In the genomic region with DNA sequence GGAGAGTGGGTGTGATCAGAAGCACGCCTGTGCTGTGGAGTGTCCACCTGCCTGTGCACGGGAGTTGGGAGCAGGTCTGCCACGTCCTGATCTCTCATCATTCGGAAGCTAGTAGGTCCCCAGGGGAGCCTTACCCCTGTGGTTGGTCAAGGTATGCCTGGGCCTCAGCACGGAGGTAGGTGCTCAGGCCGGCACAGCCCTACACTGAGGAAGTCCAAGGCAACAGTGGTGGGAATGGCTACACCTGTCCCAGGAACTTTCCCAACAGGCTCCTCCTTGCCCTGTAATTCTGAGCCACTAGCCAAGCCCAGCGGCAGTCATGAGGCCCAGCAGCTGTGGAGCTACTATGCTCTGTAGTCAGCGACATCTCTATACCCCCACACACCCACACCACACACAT, we compare ENCODE assay signal across 18 mouse cellular contexts. TPM values are rescaled to one million over a fixed set of nuclear protein-coding genes. Genes with fewer than 3 reads are reported as not detected.
"Had no signal": no experiment of that assay in that cellular context is flagged by ENCODE, and none has a peak within 500 bp of the region (broad histone marks: within the 10 kb centered on the region; RNA-seq: fewer than 3 reads in every experiment).

No protein-coding gene starts in this region.

- H3K4me3 ChIP-seq: kidney, embryonic 15.5 days; left cerebral cortex, adult 2 months; liver, embryonic 13.5 days; neural tube, embryonic 12.5 days had no signal

- DNase-seq: kidney, adult 11 months; kidney, adult 8-10 months; kidney, postnatal 10 days; kidney, postnatal 36 days; layer of hippocampus, postnatal 36 days; liver, embryonic 13.5 days; lung, adult 2 months; lung, postnatal 14 days; lung, postnatal 4 days; midbrain, embryonic 14.5 days; retina, postnatal 1 day; right cerebral cortex, postnatal 25 days; spleen, adult 18-20 months; thymus, postnatal 25 days had no signal

- H3K9ac ChIP-seq: kidney, embryonic 15.5 days; liver, embryonic 13.5 days; neural tube, embryonic 12.5 days had no signal

- H3K4me2 ChIP-seq: kidney, embryonic 15.5 days; liver, embryonic 13.5 days; neural tube, embryonic 12.5 days had no signal

- H3K36me3 ChIP-seq: kidney, embryonic 15.5 days; liver, embryonic 13.5 days; neural tube, embryonic 12.5 days had no signal

- H3K9me3 ChIP-seq: kidney, embryonic 15.5 days; liver, embryonic 13.5 days; neural tube, embryonic 12.5 days had no signal

- H3K27ac ChIP-seq: kidney, embryonic 15.5 days; left cerebral cortex, adult 2 months; liver, embryonic 13.5 days; neural tube, embryonic 12.5 days had no signal

RNA-seq across cellular contexts. Expression of gene Cilp2, which starts 7.8 kb away (rescaled TPM):
- polyA plus RNA-seq: liver, embryonic 16.5 days had no signal
